ENCODE assay signal across 8 mouse cellular contexts in the genomic region with DNA sequence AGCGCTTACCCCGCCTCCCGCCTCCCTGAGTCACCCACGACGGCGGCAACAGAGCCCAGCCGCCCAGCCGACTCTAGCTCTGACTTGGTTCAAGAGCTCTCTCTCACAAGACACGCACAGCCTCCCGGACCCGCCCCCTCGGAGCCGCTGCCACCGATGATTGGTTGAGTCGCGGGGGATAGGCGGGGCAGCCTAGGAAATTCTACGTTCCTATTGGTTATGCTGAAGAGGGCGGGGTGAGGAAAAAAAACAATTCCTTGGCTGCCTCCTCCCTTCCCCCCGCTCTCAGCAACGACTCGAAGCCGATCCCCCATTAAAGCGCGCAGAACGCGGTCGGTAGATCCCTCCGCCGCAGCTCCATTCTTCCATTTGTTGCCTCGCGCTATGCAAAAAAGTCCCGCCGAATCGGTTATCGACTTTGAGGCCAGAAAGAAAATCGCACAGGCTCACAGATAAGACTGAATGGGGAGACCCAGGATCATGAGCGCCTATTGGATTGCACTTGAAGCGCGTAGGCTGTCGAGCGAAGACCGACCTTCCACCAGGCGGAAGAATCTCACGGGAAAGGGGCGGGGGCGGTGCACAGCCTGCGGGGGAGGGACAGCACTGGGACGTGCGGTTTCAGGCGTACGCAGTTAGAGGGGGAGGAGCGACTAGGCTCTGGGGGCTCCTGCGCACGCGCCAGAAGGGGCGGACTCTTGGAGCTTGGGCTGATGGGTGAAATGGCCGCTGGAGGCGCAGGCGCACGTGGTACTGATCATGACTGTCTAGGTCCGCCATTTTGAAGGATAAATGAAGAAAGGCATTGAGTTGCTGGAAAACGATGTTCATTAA. TPM values are rescaled to one million over a fixed set of nuclear protein-coding genes. Genes with fewer than 3 reads are reported as not detected.
DNase-seq lines count a peak whose midpoint lies in the region; ATAC-seq lines count a peak whose summit lies in the region.

A gene (minus strand): TSS at position 162 of the 834 bp plus-strand sequence.

- peak within 1 kb of the TSS; percentile 80 for H3K4me3 ChIP-seq in hindbrain, embryonic 16.5 days (ENCODE audit: low read length)
- peak within 1 kb of the TSS; percentile 78 for H3K4me3 ChIP-seq in macrophage (ENCODE audit: inconsistent target)

- H3K4me2 ChIP-seq in hindbrain, embryonic 16.5 days (ENCODE audit: low read length) = peak within 1 kb of the TSS; percentile 76

- peaks cover 22% of the 10 kb centered on the region for H3K4me1 ChIP-seq in hindbrain, embryonic 16.5 days (ENCODE audit: control insufficient read depth, insufficient read depth, low read depth, low read length)

- peak; percentile 95 for DNase-seq in WW6 (ENCODE audit: low read depth, low spot score)
- peak; percentile 95 to 98 for DNase-seq in cerebellum, postnatal 4 days (ENCODE audit: low spot score in 2 of 2)
- peak; percentile 98 for DNase-seq in gastrocnemius, adult 18-20 months (ENCODE audit: low spot score)
- peak; percentile 97 to 98 for DNase-seq in left cerebral cortex, adult 18-20 months (ENCODE audit: low spot score in 2 of 2)
- DNase-seq in right cerebral cortex, adult 18-20 months = peak; percentile 98
- peak; percentile 96 for DNase-seq in urinary bladder, postnatal 10 days (ENCODE audit: low spot score)

- H3K79me2 ChIP-seq in macrophage (ENCODE audit: inconsistent target) = peaks cover 40% of the 10 kb centered on the region

- under 1% methylated on average over 60 of the region's 63 CpGs for WGBS in hindbrain, embryonic 16.5 days
- WGBS in macrophage (ENCODE audit: missing documents) = under 1% methylated on average over 61 of the region's 63 CpGs

- no peaks in the 10 kb centered on the region for H3K9me3 ChIP-seq in hindbrain, embryonic 16.5 days (ENCODE audit: control insufficient read depth, low read length)

- 0 out of 2 replicates have a peak, but pooled peaks cover 5% of the 10 kb centered on the region for H3K36me3 ChIP-seq in hindbrain, embryonic 16.5 days (ENCODE audit: control insufficient read depth, insufficient read depth, low read length)
- peaks cover 11% of the 10 kb centered on the region; the same call in 1 of the 2 replicates for H3K36me3 ChIP-seq in macrophage (ENCODE audit: inconsistent target)

- no peaks in the 10 kb centered on the region for H3K27me3 ChIP-seq in hindbrain, embryonic 16.5 days (replicated peaks; ENCODE audit: control insufficient read depth, insufficient read depth, low read length)

- ATAC-seq in hindbrain, embryonic 16.5 days = peak; percentile 97

- peak within 1 kb of the TSS; percentile 82 for H3K9ac ChIP-seq in hindbrain, embryonic 16.5 days (ENCODE audit: low read depth, low read length)

- peak within 1 kb of the TSS; percentile 99 for H3K27ac ChIP-seq in hindbrain, embryonic 16.5 days (ENCODE audit: low read depth, low read length)
- H3K27ac ChIP-seq in macrophage = peak within 1 kb of the TSS; percentile 96

RNA-seq across cellular contexts. Expression of the gene that starts here (rescaled TPM):
- 10 to 100 TPM; 10.2 to 12.5 TPM for total RNA-seq in gastrocnemius, adult 18-20 months (2021)
- polyA plus RNA-seq in hindbrain, embryonic 16.5 days (2015; fragmentation: Nextera tagmentation; extraction: Ambion mirVana) = 25.6 and 33.0 TPM in 2 replicates
- 10 to 100 TPM; 50.1 to 53.4 TPM for total RNA-seq in left cerebral cortex, adult 18-20 months (2021)
- total RNA-seq in macrophage (2018; cell fraction: chromatin; rRNA removed) = 100 to 1,000 TPM in 25 of 26 experiments, 10 to 100 TPM in 1; 98.7 to 338 (median 184) TPM
- total RNA-seq in macrophage (2018; cell fraction: cytosol; rRNA removed) = 10 to 100 TPM; 11.8 to 35.5 (median 20.2) TPM
- 100 to 1,000 TPM in 7 of 26 experiments, 10 to 100 TPM in 19; 41.7 to 163 (median 82.3) TPM for total RNA-seq in macrophage (2018; cell fraction: nucleus; rRNA removed)
- 19.4 to 30.0 TPM (median 25.2 TPM) in 3 replicates for polyA plus RNA-seq in macrophage (2018)

Comparison
In these comparisons a context has a peak if more than half of its experiments do, and no peak if none do; other contexts are left out.
1. Peak in every context shown above with its lines: DNase-seq, ATAC-seq, H3K4me3 ChIP-seq and H3K27ac ChIP-seq.